ENCODE assay signal across 13 mouse cellular contexts in genomic region chr4:57833060-57833459, GRCm38 (mm10).
DNase-seq lines count a peak whose midpoint lies in the region; ATAC-seq lines count a peak whose summit lies in the region.
"Had no signal": no experiment of that assay in that cellular context is flagged by ENCODE, and none has a peak within 500 bp of the region (broad histone marks: within the 10 kb centered on the region; RNA-seq: fewer than 3 reads in every experiment).

No protein-coding gene starts in this region.

- no peak overlapping the region for H3K4me3 ChIP-seq in heart, embryonic 13.5 days
- no peak overlapping the region for H3K4me3 ChIP-seq in neural tube, embryonic 12.5 days
- H3K4me3 ChIP-seq in hindbrain, embryonic 16.5 days (ENCODE audit: low read length), result no peak overlapping the region
- H3K4me3 ChIP-seq: liver, embryonic 15.5 days; midbrain, embryonic 10.5 days had no signal

- H3K9me3 ChIP-seq in heart, embryonic 13.5 days, result no peaks in the 10 kb centered on the region
- no peaks in the 10 kb centered on the region for H3K9me3 ChIP-seq in neural tube, embryonic 12.5 days
- H3K9me3 ChIP-seq in hindbrain, embryonic 16.5 days (ENCODE audit: control insufficient read depth, low read length), result no peaks in the 10 kb centered on the region
- H3K9me3 ChIP-seq: liver, embryonic 15.5 days; midbrain, embryonic 10.5 days had no signal

- 65% methylated on average over 4 of the region's 4 CpGs for WGBS in heart, embryonic 13.5 days
- WGBS in neural tube, embryonic 12.5 days, result 51% methylated on average over 4 of the region's 4 CpGs
- WGBS in hindbrain, embryonic 16.5 days, result 61% methylated on average over 4 of the region's 4 CpGs

- no peak overlapping the region for H3K4me2 ChIP-seq in heart, embryonic 13.5 days
- H3K4me2 ChIP-seq in neural tube, embryonic 12.5 days (replicated peaks), result no peak overlapping the region
- no peak overlapping the region for H3K4me2 ChIP-seq in hindbrain, embryonic 16.5 days (ENCODE audit: low read length)
- H3K4me2 ChIP-seq: liver, embryonic 15.5 days had no signal

- no peak for ATAC-seq in heart, embryonic 13.5 days (ENCODE audit: extremely low read depth, insufficient number of reproducible peaks, low FRiP score, low TSS enrichment)
- ATAC-seq in neural tube, embryonic 12.5 days (ENCODE audit: low FRiP score, low read depth), result peak; percentile 58
- 0 out of 2 replicates have a peak, but pooled peaks have one; percentile 28 for ATAC-seq in hindbrain, embryonic 16.5 days

- H3K27ac ChIP-seq in heart, embryonic 13.5 days (replicated peaks), result peak overlapping the region; percentile 37; the same call in 1 of the 2 replicates
- no peak overlapping the region for H3K27ac ChIP-seq in neural tube, embryonic 12.5 days
- no peak overlapping the region for H3K27ac ChIP-seq in hindbrain, embryonic 16.5 days (ENCODE audit: low read depth, low read length)
- H3K27ac ChIP-seq: liver, embryonic 15.5 days; midbrain, embryonic 10.5 days had no signal

- no peaks in the 10 kb centered on the region for H3K36me3 ChIP-seq in heart, embryonic 13.5 days
- no peaks in the 10 kb centered on the region for H3K36me3 ChIP-seq in neural tube, embryonic 12.5 days
- H3K36me3 ChIP-seq in hindbrain, embryonic 16.5 days (ENCODE audit: control insufficient read depth, insufficient read depth, low read length), result no peaks in the 10 kb centered on the region
- H3K36me3 ChIP-seq: liver, embryonic 15.5 days; midbrain, embryonic 10.5 days had no signal

- DNase-seq in heart, adult 18-20 months, result no peak
- no peak for DNase-seq in neural tube, embryonic 10.5 days (ENCODE audit: extremely low spot score, low spot score)
- DNase-seq in thymus, postnatal 36 days, result peak; percentile 26 to 55
- DNase-seq in adrenal gland, adult 18-20 months (ENCODE audit: low spot score in 2 of 2), result no peak
- DNase-seq in ovary, postnatal 36 days (ENCODE audit: low spot score), result no peak
- DNase-seq: cerebellum, adult 8-10 months; layer of hippocampus, postnatal 36 days; right cerebral cortex, postnatal 4 days had no signal

- H3K9ac ChIP-seq in heart, embryonic 13.5 days, result no peak overlapping the region
- no peak overlapping the region for H3K9ac ChIP-seq in neural tube, embryonic 12.5 days
- no peak overlapping the region for H3K9ac ChIP-seq in hindbrain, embryonic 16.5 days (ENCODE audit: low read depth, low read length)
- H3K9ac ChIP-seq: liver, embryonic 15.5 days had no signal

- H3K4me1 ChIP-seq in heart, embryonic 13.5 days, result peaks cover 79% of the 10 kb centered on the region
- H3K4me1 ChIP-seq in neural tube, embryonic 12.5 days, result peaks cover 12% of the 10 kb centered on the region
- peaks cover 2% of the 10 kb centered on the region for H3K4me1 ChIP-seq in hindbrain, embryonic 16.5 days (ENCODE audit: control insufficient read depth, insufficient read depth, low read depth, low read length)
- H3K4me1 ChIP-seq: liver, embryonic 15.5 days had no signal

- no peaks in the 10 kb centered on the region for H3K27me3 ChIP-seq in heart, embryonic 13.5 days (replicated peaks)
- no peaks in the 10 kb centered on the region for H3K27me3 ChIP-seq in neural tube, embryonic 12.5 days (replicated peaks)
- H3K27me3 ChIP-seq in hindbrain, embryonic 16.5 days (replicated peaks; ENCODE audit: control insufficient read depth, insufficient read depth, low read length), result no peaks in the 10 kb centered on the region
- H3K27me3 ChIP-seq: liver, embryonic 15.5 days had no signal

Comparison
In these comparisons a context has a peak if more than half of its experiments do, and no peak if none do; other contexts are left out.
1. DNase-seq: peak in thymus, postnatal 36 days (2 of 2); none in heart, adult 18-20 months (0 of 2), neural tube, embryonic 10.5 days (single experiment), adrenal gland, adult 18-20 months (0 of 2) and ovary, postnatal 36 days (single experiment).